Mouse (Mus musculus) lung, postnatal 0 days (tissue): ENCODE results near the gene Nkx2-9. TPM values are rescaled to one million over a fixed set of nuclear protein-coding genes. Genes with fewer than 3 reads are reported as not detected.

ENCODE experiments used
- ATAC-seq: fragments of 200-750 bp; cut with Nextera tagmentation; 2 replicates; pipeline ENCODE4 v1.8.0; 2017; ENCODE audit warnings: moderate library complexity
- DNase-seq: peaks from one replicate; pipeline ENCODE4 v3.0.0-alpha.2; 2016; ENCODE audit warnings: low spot score
- H3K27ac ChIP-seq: fragments of 300-500 bp; sonication (generic); 2 replicates; pipeline ENCODE4 v1.5.1; 2014; ENCODE audit warnings: antibody characterized with exemption, mild to moderate bottlenecking, low read length, mixed read lengths
- H3K27me3 ChIP-seq: fragments of 300-500 bp; sonication (generic); replicated peaks from 2 replicates; pipeline ENCODE4 v1.6.1; 2014; ENCODE audit warnings: low read length, mixed read lengths; ENCODE audit not compliant: insufficient read depth
- H3K36me3 ChIP-seq: fragments of 300-500 bp; sonication (generic); 2 replicates; pipeline ENCODE4 v1.6.1; 2014; ENCODE audit warnings: low read length, mixed read lengths; ENCODE audit not compliant: insufficient read depth
- H3K4me1 ChIP-seq: fragments of 300-500 bp; sonication (generic); 2 replicates; pipeline ENCODE4 v1.6.1; 2014; ENCODE audit warnings: antibody characterized with exemption, low read depth, low read length, mixed read lengths; ENCODE audit not compliant: insufficient read depth
- H3K4me2 ChIP-seq: fragments of 300-500 bp; sonication (generic); replicated peaks from 2 replicates; pipeline ENCODE4 v1.6.1; 2014; ENCODE audit warnings: low read depth, mild to moderate bottlenecking, low read length, moderate library complexity, mixed read lengths
- H3K4me3 ChIP-seq: fragments of 300-500 bp; sonication (generic); 2 replicates; pipeline ENCODE4 v1.5.1; 2014; ENCODE audit warnings: low read depth, low read length
- H3K9ac ChIP-seq: fragments of 300-500 bp; sonication (generic); replicated peaks from 2 replicates; pipeline ENCODE4 v1.6.1; 2014; ENCODE audit warnings: low read depth, mild to moderate bottlenecking
- H3K9me3 ChIP-seq: fragments of 300-500 bp; sonication (generic); 2 replicates; pipeline ENCODE4 v1.6.1; 2016; ENCODE audit warnings: low read length, mixed read lengths
- CTCF ChIP-seq: IDR thresholded peaks from 2 replicates; pipeline ENCODE4 v1.5.1; 2016; ENCODE audit warnings: antibody characterized with exemption, mild to moderate bottlenecking
- EP300 ChIP-seq: IDR thresholded peaks from 2 replicates; pipeline ENCODE4 v1.6.1; 2016; ENCODE audit warnings: antibody characterized with exemption, mild to moderate bottlenecking, control low read depth
- WGBS: fragments of 180-500 bp; shearing (Covaris S2); extraction: QIAGEN DNeasy Blood & Tissue Kit; methylation state at CpG from one replicate; pipeline ENCODE4 v1.1.7; 2014; 5-methylcytosine and 5-hydroxymethylcytosine counted together
- polyA plus RNA-seq: library from polyadenylated mRNA; unstranded; fragments of >200 nt; fragmentation: Nextera tagmentation; extraction: Ambion mirVana; gene quantifications from 2 replicates; pipeline ENCODE4 v1.2.1, GENCODE M21; 2015

The Nkx2-9 gene
- polyA plus RNA-seq, result not detected in 2 replicates

GRCm38 (mm10) chr12:56612761-56613437 lies at the start of gene Nkx2-9:
Nkx2-9 (minus strand) TSS chr12:56613284.
- Histone ChIP-seq H3K9ac (no peak within 1 kb of the TSS), H3K27me3 (peaks cover 41% of the 10 kb centered on the region), H3K9me3 (no peaks in the 10 kb centered on the region), H3K36me3 (no peaks in the 10 kb centered on the region), H3K4me2 (peak within 1 kb of the TSS; percentile 49), H3K4me3 (peak within 1 kb of the TSS; percentile 17; the same call in 1 of the 2 replicates), H3K27ac (no peak within 1 kb of the TSS), H3K4me1 (no peaks in the 10 kb centered on the region)
- DNase-seq, result no peak
- under 1% methylated on average over 38 of the region's 40 CpGs for WGBS
- TF ChIP-seq EP300, result no peak
- TF ChIP-seq CTCF, result no peak
- ATAC-seq, result peak; percentile 26

GRCm38 (mm10) chr12:56637181-56637566 lies 24.1 kb upstream of the Nkx2-9 start:
- 0 out of 2 replicates have a peak overlapping the region, but pooled peaks have one; percentile 10 for H3K4me3 ChIP-seq
- no peaks in the 10 kb centered on the region for H3K36me3 ChIP-seq
- peak overlapping the region; percentile 42 for H3K4me2 ChIP-seq
- no peaks in the 10 kb centered on the region for H3K27me3 ChIP-seq
- 6% methylated on average over 5 of the region's 5 CpGs for WGBS
- TF ChIP-seq EP300, result no peak
- TF ChIP-seq CTCF, result peak; percentile 64
- ATAC-seq (no peak), DNase-seq (peak; percentile 78)
- H3K9me3 ChIP-seq, result no peaks in the 10 kb centered on the region
- H3K27ac ChIP-seq, result no peak overlapping the region
- peaks cover 5% of the 10 kb centered on the region; the same call in 1 of the 2 replicates for H3K4me1 ChIP-seq
- no peak overlapping the region for H3K9ac ChIP-seq

GRCm38 (mm10) chr12:56636534-56637180 lies 23.6 kb upstream of the Nkx2-9 start:
- Histone ChIP-seq H3K4me3 (0 out of 2 replicates have a peak overlapping the region, but pooled peaks have one; percentile 10), H3K9ac (no peak overlapping the region), H3K27ac (no peak overlapping the region), H3K4me1 (peaks cover 5% of the 10 kb centered on the region; the same call in 1 of the 2 replicates), H3K4me2 (peak overlapping the region; percentile 42), H3K36me3 (no peaks in the 10 kb centered on the region), H3K27me3 (no peaks in the 10 kb centered on the region), H3K9me3 (no peaks in the 10 kb centered on the region)
- peak; percentile 67 for DNase-seq
- TF ChIP-seq CTCF (peak; percentile 74), EP300 (no peak)
- WGBS, result 17% methylated on average over 14 of the region's 14 CpGs
- ATAC-seq, result no peak; the same call in 1 of the 2 replicates

GRCm38 (mm10) chr12:56616088-56616487 lies 3.0 kb upstream of the Nkx2-9 start:
- peaks cover 35% of the 10 kb centered on the region for H3K27me3 ChIP-seq
- ATAC-seq, result no peak
- DNase-seq, result no peak
- H3K27ac ChIP-seq, result no peak overlapping the region
- no peaks in the 10 kb centered on the region for H3K9me3 ChIP-seq
- H3K4me2 ChIP-seq, result no peak overlapping the region
- H3K4me3 ChIP-seq, result no peak overlapping the region
- 13% methylated on average over 1 of the region's 1 CpGs for WGBS
- no peaks in the 10 kb centered on the region for H3K4me1 ChIP-seq
- no peak for TF ChIP-seq CTCF
- no peak for TF ChIP-seq EP300
- H3K9ac ChIP-seq, result no peak overlapping the region
- no peaks in the 10 kb centered on the region for H3K36me3 ChIP-seq

- no peak for ATAC-seq
- no peak for TF ChIP-seq CTCF
- TF ChIP-seq EP300, result no peak
- no peaks in the 10 kb centered on the region for H3K36me3 ChIP-seq
- H3K9me3 ChIP-seq, result no peaks in the 10 kb centered on the region
- no peak overlapping the region for H3K9ac ChIP-seq
- no peak overlapping the region for H3K4me3 ChIP-seq
- peak; percentile 35 for DNase-seq
- WGBS, result 8% methylated on average over 6 of the region's 6 CpGs
- peaks cover 41% of the 10 kb centered on the region for H3K27me3 ChIP-seq
- H3K27ac ChIP-seq, result no peak overlapping the region
- no peak overlapping the region for H3K4me2 ChIP-seq
- H3K4me1 ChIP-seq, result no peaks in the 10 kb centered on the region
Observed at GRCm38 (mm10) chr12:56615391-56615790, 2.3 kb upstream of the Nkx2-9 start.

GRCm38 (mm10) chr12:56614513-56614912 lies 1.4 kb upstream of the Nkx2-9 start:
- Histone ChIP-seq H3K9ac (no peak overlapping the region), H3K4me2 (no peak overlapping the region), H3K9me3 (no peaks in the 10 kb centered on the region), H3K4me3 (no peak overlapping the region), H3K27me3 (peaks cover 41% of the 10 kb centered on the region), H3K4me1 (no peaks in the 10 kb centered on the region), H3K27ac (no peak overlapping the region), H3K36me3 (no peaks in the 10 kb centered on the region)
- DNase-seq (no peak), ATAC-seq (no peak)
- WGBS, result 3% methylated on average over 21 of the region's 21 CpGs
- TF ChIP-seq CTCF, result no peak
- TF ChIP-seq EP300, result no peak
